Mouse (Mus musculus): ENCODE measurements around the gene Zfp59. TPM values are rescaled to one million over a fixed set of nuclear protein-coding genes. Genes with fewer than 3 reads are reported as not detected.

Zfp59 gene
- polyA plus RNA-seq, 1 experiment from 2014 or later, result 10.5 TPM

DNA sequence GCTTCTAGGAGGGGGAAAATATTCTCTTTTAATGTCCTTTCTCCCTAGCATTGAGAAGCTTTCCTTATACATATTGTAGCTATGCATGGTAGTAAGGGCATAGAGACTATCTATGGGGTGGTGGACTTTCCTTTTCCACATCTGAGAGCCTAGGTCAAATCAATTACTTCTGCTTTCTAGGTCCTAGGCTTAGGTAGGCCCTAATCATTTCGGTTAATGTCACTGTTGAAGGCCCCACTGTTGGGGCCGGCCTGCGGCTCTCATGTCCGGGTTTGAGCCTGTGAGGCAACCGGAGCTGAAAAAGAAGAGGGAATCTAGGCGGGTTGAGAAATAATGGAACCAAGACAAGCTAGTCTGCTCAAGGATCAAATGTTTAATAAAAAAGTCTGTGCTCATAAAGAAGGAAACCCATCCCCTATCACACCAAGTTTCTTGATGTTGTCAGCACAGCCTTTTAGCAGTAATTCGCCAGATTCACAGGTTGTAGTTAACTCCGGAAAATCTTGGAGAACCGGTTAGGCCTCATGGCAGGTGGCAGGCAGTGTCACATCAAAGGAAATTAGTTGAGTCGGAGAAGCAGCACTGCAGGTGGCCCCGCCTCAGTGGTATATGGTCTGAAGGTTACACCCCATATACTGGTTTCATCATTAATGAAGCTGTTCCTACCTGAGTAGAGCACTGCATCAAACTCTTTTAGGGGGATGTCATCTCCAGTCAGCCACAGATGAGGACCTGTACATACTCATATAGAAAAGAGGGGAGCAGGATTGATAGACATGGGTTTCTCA lies 66.8 kb downstream of the Zfp59 start:
- H3K36me3 ChIP-seq, result peaks cover 8% of the 10 kb centered on the region
- no peak overlapping the region for H3K27ac ChIP-seq
- no peak overlapping the region for H3K9ac ChIP-seq
- 77% methylated on average over 11 of the region's 11 CpGs for WGBS
- H3K4me2 ChIP-seq (replicated peaks), result no peak overlapping the region
- no peak overlapping the region for H3K4me3 ChIP-seq
- H3K4me1 ChIP-seq, result no peaks in the 10 kb centered on the region
- ATAC-seq (ENCODE audit: low FRiP score, low read depth), result no peak
- H3K9me3 ChIP-seq, result peaks cover 9% of the 10 kb centered on the region; the same call in 1 of the 2 replicates
- H3K27me3 ChIP-seq (replicated peaks), result no peaks in the 10 kb centered on the region

Other genes starting within 250 kb of the Zfp59 start
- gene Akt2, start 247.1 kb upstream of the Zfp59 start, polyA plus RNA-seq (2016; fragmentation: Nextera tagmentation; extraction: Ambion mirVana), result 74.8 and 78.2 TPM in 2 replicates
- 25.1 and 26.2 TPM in 2 replicates for gene Ttc9b, start 184.7 kb upstream of the Zfp59 start, polyA plus RNA-seq (2016; fragmentation: Nextera tagmentation; extraction: Ambion mirVana)
- gene Map3k10, start 164.0 kb upstream of the Zfp59 start, polyA plus RNA-seq (2016; fragmentation: Nextera tagmentation; extraction: Ambion mirVana), result 21.1 and 22.2 TPM in 2 replicates
- 7.0 and 7.8 TPM in 2 replicates for gene Zfp607b, start 149.3 kb upstream of the Zfp59 start, polyA plus RNA-seq (2016; fragmentation: Nextera tagmentation; extraction: Ambion mirVana)
- gene Zfp60, start 107.2 kb upstream of the Zfp59 start, polyA plus RNA-seq (2016; fragmentation: Nextera tagmentation; extraction: Ambion mirVana), result 97.2 and 102 TPM in 2 replicates
- 2.5 and 3.0 TPM in 2 replicates for gene Zfp626, start 31.4 kb upstream of the Zfp59 start, polyA plus RNA-seq (2016; fragmentation: Nextera tagmentation; extraction: Ambion mirVana)
- 2.0 and 2.4 TPM in 2 replicates for gene Zfp607a, start 18.9 kb downstream of the Zfp59 start, polyA plus RNA-seq (2016; fragmentation: Nextera tagmentation; extraction: Ambion mirVana)
- gene Zfp974, start 90.9 kb downstream of the Zfp59 start, polyA plus RNA-seq (2016; fragmentation: Nextera tagmentation; extraction: Ambion mirVana), result 15.8 and 16.1 TPM in 2 replicates
- gene Zfp780b, start 140.6 kb downstream of the Zfp59 start, polyA plus RNA-seq (2016; fragmentation: Nextera tagmentation; extraction: Ambion mirVana), result 26.3 and 27.5 TPM in 2 replicates
- 6.0 and 6.6 TPM in 2 replicates for gene Zfp850, start 175.5 kb downstream of the Zfp59 start, polyA plus RNA-seq (2016; fragmentation: Nextera tagmentation; extraction: Ambion mirVana)
- 331 and 338 TPM in 2 replicates for gene Psmc4, start 211.5 kb downstream of the Zfp59 start, polyA plus RNA-seq (2016; fragmentation: Nextera tagmentation; extraction: Ambion mirVana)
- gene Fcgbp, start 232.6 kb downstream of the Zfp59 start, polyA plus RNA-seq (2016; fragmentation: Nextera tagmentation; extraction: Ambion mirVana), result not detected in 2 replicates